Mouse (Mus musculus) forebrain, embryonic 16.5 days (tissue): ENCODE measurements around the gene Pygo2. TPM values are rescaled to one million over a fixed set of nuclear protein-coding genes. Genes with fewer than 3 reads are reported as not detected.

Experiments
- ATAC-seq: fragments of 200-750 bp; cut with Nextera tagmentation; 2 replicates; pipeline ENCODE4 v1.8.0; 2017; ENCODE audit warnings: mild to moderate bottlenecking, moderate library complexity
- H3K27ac ChIP-seq: fragments of 300-500 bp; sonication (generic); 2 replicates; pipeline ENCODE4 v1.5.1; 2014; ENCODE audit warnings: low read length, control low read depth
- H3K27me3 ChIP-seq: fragments of 300-500 bp; sonication (generic); replicated peaks from 2 replicates; pipeline ENCODE4 v1.6.1; 2014; ENCODE audit warnings: low read length; ENCODE audit not compliant: control insufficient read depth, insufficient read depth
- H3K36me3 ChIP-seq: fragments of 300-500 bp; sonication (generic); 2 replicates; pipeline ENCODE4 v1.6.1; 2014; ENCODE audit not compliant: control insufficient read depth, insufficient read depth
- H3K4me1 ChIP-seq: fragments of 300-500 bp; sonication (generic); replicated peaks from 2 replicates; pipeline ENCODE4 v1.6.1; 2014; ENCODE audit warnings: low read length; ENCODE audit not compliant: control insufficient read depth, insufficient read depth
- H3K4me2 ChIP-seq: fragments of 300-500 bp; sonication (generic); 2 replicates; pipeline ENCODE4 v1.6.1; 2014; ENCODE audit warnings: mild to moderate bottlenecking, low read length, control low read depth
- H3K4me3 ChIP-seq: fragments of 300-500 bp; sonication (generic); replicated peaks from 2 replicates; pipeline ENCODE4 v1.5.1; 2014; ENCODE audit warnings: mild to moderate bottlenecking, low read length, control low read depth
- H3K9ac ChIP-seq: fragments of 300-500 bp; sonication (generic); replicated peaks from 2 replicates; pipeline ENCODE4 v1.6.1; 2014; ENCODE audit warnings: low read depth, low read length, control low read depth
- H3K9me3 ChIP-seq: fragments of 300-500 bp; sonication (generic); 2 replicates; pipeline ENCODE4 v1.6.1; 2016; ENCODE audit warnings: low read length; ENCODE audit not compliant: control insufficient read depth
- WGBS: fragments of 180-500 bp; shearing (Covaris S2); extraction: QIAGEN DNeasy Blood & Tissue Kit; methylation state at CpG from one replicate; pipeline ENCODE4 v1.1.7; 2014; 5-methylcytosine and 5-hydroxymethylcytosine counted together
- polyA plus RNA-seq: library from polyadenylated mRNA; unstranded; fragments of >200 nt; fragmentation: Nextera tagmentation; extraction: Ambion mirVana; gene quantifications from 2 replicates; pipeline ENCODE4 v1.2.1, GENCODE M21; 2015

Pygo2 gene
- polyA plus RNA-seq, 1 experiment from 2014 or later = 40.0 TPM

GRCm38 (mm10) chr3:89417840-89418169 is 12.2 kb upstream of the Pygo2 start:
- peak; percentile 62 for ATAC-seq
- Histone ChIP-seq H3K27me3 (no peaks in the 10 kb centered on the region), H3K4me1 (peaks cover 34% of the 10 kb centered on the region), H3K36me3 (peaks cover 9% of the 10 kb centered on the region; the same call in 1 of the 2 replicates), H3K9ac (peak overlapping the region; percentile 33), H3K4me2 (peak overlapping the region; percentile 91), H3K27ac (peak overlapping the region; percentile 56), H3K9me3 (no peaks in the 10 kb centered on the region), H3K4me3 (peak overlapping the region; percentile 75)
- under 1% methylated on average over 20 of the region's 20 CpGs for WGBS

- H3K27ac ChIP-seq = peak within 1 kb of the TSS; percentile 74
- under 1% methylated on average over 30 of the region's 39 CpGs for WGBS
- peaks cover 34% of the 10 kb centered on the region for H3K4me1 ChIP-seq
- H3K9ac ChIP-seq = peak within 1 kb of the TSS; percentile 57
- H3K4me2 ChIP-seq = peak within 1 kb of the TSS; percentile 91
- H3K9me3 ChIP-seq = no peaks in the 10 kb centered on the region
- H3K27me3 ChIP-seq = no peaks in the 10 kb centered on the region
- peak within 1 kb of the TSS; percentile 75 for H3K4me3 ChIP-seq
- peak; percentile 94 for ATAC-seq
- H3K36me3 ChIP-seq = peaks cover 9% of the 10 kb centered on the region; the same call in 1 of the 2 replicates
Measured at GRCm38 (mm10) chr3:89418170-89418860, 11.7 kb upstream of the Pygo2 start, which contains the start of the genes Cks1b and Shc1. Cks1b (minus strand) TSS chr3:89418383. Shc1 (plus strand) TSS chr3:89418443.

GRCm38 (mm10) chr3:89418861-89419250 is 11.2 kb upstream of the Pygo2 start:
- H3K36me3 ChIP-seq = peaks cover 9% of the 10 kb centered on the region; the same call in 1 of the 2 replicates
- H3K4me1 ChIP-seq = peaks cover 34% of the 10 kb centered on the region
- peak overlapping the region; percentile 74 for H3K27ac ChIP-seq
- peak overlapping the region; percentile 57 for H3K9ac ChIP-seq
- H3K4me2 ChIP-seq = peak overlapping the region; percentile 91
- ATAC-seq = peak; percentile 2
- peak overlapping the region; percentile 75 for H3K4me3 ChIP-seq
- H3K27me3 ChIP-seq = no peaks in the 10 kb centered on the region
- no peaks in the 10 kb centered on the region for H3K9me3 ChIP-seq
- 0% methylated on average over 16 of the region's 16 CpGs for WGBS

GRCm38 (mm10) chr3:89419571-89419970 is 10.4 kb upstream of the Pygo2 start:
- Histone ChIP-seq H3K36me3 (peaks cover 9% of the 10 kb centered on the region; the same call in 1 of the 2 replicates), H3K4me3 (peak overlapping the region; percentile 75), H3K4me1 (peaks cover 34% of the 10 kb centered on the region), H3K27ac (peak overlapping the region; percentile 74), H3K4me2 (peak overlapping the region; percentile 91), H3K9me3 (no peaks in the 10 kb centered on the region), H3K27me3 (no peaks in the 10 kb centered on the region), H3K9ac (peak overlapping the region; percentile 57)
- ATAC-seq = no peak
- WGBS = 2% methylated on average over 9 of the region's 9 CpGs

- no peaks in the 10 kb centered on the region for H3K9me3 ChIP-seq
- WGBS = 38% methylated on average over 3 of the region's 3 CpGs
- H3K27ac ChIP-seq = no peak overlapping the region
Measured at GRCm38 (mm10) chr3:89419981-89420380, 10.0 kb upstream of the Pygo2 start.

GRCm38 (mm10) chr3:89420421-89420820 is 9.6 kb upstream of the Pygo2 start:
- no peak overlapping the region for H3K4me3 ChIP-seq
- peaks cover 34% of the 10 kb centered on the region for H3K4me1 ChIP-seq
- H3K4me2 ChIP-seq = no peak overlapping the region
- 67% methylated on average over 2 of the region's 2 CpGs for WGBS
- no peak overlapping the region for H3K9ac ChIP-seq
- no peak for ATAC-seq
- H3K27me3 ChIP-seq = no peaks in the 10 kb centered on the region
- H3K27ac ChIP-seq = no peak overlapping the region
- no peaks in the 10 kb centered on the region for H3K9me3 ChIP-seq
- 0 out of 2 replicates have a peak, but pooled peaks cover 2% of the 10 kb centered on the region for H3K36me3 ChIP-seq

More at GRCm38 (mm10) chr3:89419981-89420380, 10.0 kb upstream of the Pygo2 start:
- Histone ChIP-seq H3K9ac (0 out of 2 replicates have a peak overlapping the region, but pooled peaks have one; percentile 57), H3K4me3 (no peak overlapping the region; the same call in 1 of the 2 replicates), H3K4me1 (peaks cover 34% of the 10 kb centered on the region), H3K4me2 (peak overlapping the region; percentile 91), H3K36me3 (peaks cover 5% of the 10 kb centered on the region; the same call in 1 of the 2 replicates), H3K27me3 (no peaks in the 10 kb centered on the region)
- ATAC-seq = no peak

- no peak for ATAC-seq
- no peaks in the 10 kb centered on the region for H3K36me3 ChIP-seq
- H3K27me3 ChIP-seq = no peaks in the 10 kb centered on the region
- H3K4me2 ChIP-seq = peak overlapping the region; percentile 47
- H3K9me3 ChIP-seq = no peaks in the 10 kb centered on the region
- peak overlapping the region; percentile 35 for H3K9ac ChIP-seq
- H3K4me1 ChIP-seq = peaks cover 34% of the 10 kb centered on the region
- H3K4me3 ChIP-seq = peak overlapping the region; percentile 27
- 8% methylated on average over 11 of the region's 11 CpGs for WGBS
- no peak overlapping the region for H3K27ac ChIP-seq
Measured at GRCm38 (mm10) chr3:89421002-89421774, 8.8 kb upstream of the Pygo2 start.

- no peak for ATAC-seq
- no peaks in the 10 kb centered on the region for H3K9me3 ChIP-seq
- no peak overlapping the region for H3K27ac ChIP-seq
- peak overlapping the region; percentile 47 for H3K4me2 ChIP-seq
- no peaks in the 10 kb centered on the region for H3K36me3 ChIP-seq
- peaks cover 27% of the 10 kb centered on the region for H3K4me1 ChIP-seq
- no peaks in the 10 kb centered on the region for H3K27me3 ChIP-seq
- H3K9ac ChIP-seq = peak overlapping the region; percentile 35
- WGBS = 9% methylated on average over 22 of the region's 22 CpGs
- H3K4me3 ChIP-seq = peak overlapping the region; percentile 27
Measured at GRCm38 (mm10) chr3:89421810-89422473, 8.1 kb upstream of the Pygo2 start.
